Mouse (Mus musculus) CH12.LX (cell line): ENCODE results near the gene Cyp1a1.

Experiments
- CTCF ChIP-seq, 2 experiments: IDR thresholded peaks in 1 of 2; conservative IDR thresholded peaks in 1 of 2; 2 replicates each; pipeline ENCODE4 v1.5.1; 2011 to 2012; ENCODE audit warnings: low read depth in 2 of 2, low read length in 2 of 2, improper control_type of control experiment in 1 of 2, inconsistent platforms in 1 of 2, mild to moderate bottlenecking in 1 of 2, moderate library complexity in 1 of 2
- E2F4 ChIP-seq: IDR thresholded peaks from 2 replicates; pipeline ENCODE4 v1.6.1; 2011; ENCODE audit warnings: low read depth, low read length, improper control_type of control experiment; ENCODE audit not compliant: insufficient replicate concordance
- EP300 ChIP-seq: IDR thresholded peaks from 2 replicates; pipeline ENCODE4 v1.6.1; 2011; ENCODE audit warnings: low read length, improper control_type of control experiment
- MAZ ChIP-seq: IDR thresholded peaks from 2 replicates; pipeline ENCODE4 v1.6.1; 2012; ENCODE audit warnings: low read depth, mild to moderate bottlenecking, inconsistent platforms, low read length, improper control_type of control experiment, moderate library complexity
- POLR2A ChIP-seq: IDR thresholded peaks from 2 replicates; pipeline ENCODE4 v1.6.1; 2011; ENCODE audit warnings: low read depth, mild to moderate bottlenecking, improper control_type of control experiment, low read length
- POLR2AphosphoS2 ChIP-seq: IDR thresholded peaks from 2 replicates; pipeline ENCODE4 v1.6.1; 2011; ENCODE audit warnings: low read depth, low read length, improper control_type of control experiment
- RCOR1 ChIP-seq: conservative IDR thresholded peaks from 2 replicates; pipeline ENCODE4 v1.6.1; 2012; ENCODE audit warnings: low read depth, mild to moderate bottlenecking, inconsistent platforms, low read length, improper control_type of control experiment
- SIN3A ChIP-seq: IDR thresholded peaks from 2 replicates; pipeline ENCODE4 v1.6.1; 2012; ENCODE audit warnings: low read length, improper control_type of control experiment, inconsistent platforms

DNA sequence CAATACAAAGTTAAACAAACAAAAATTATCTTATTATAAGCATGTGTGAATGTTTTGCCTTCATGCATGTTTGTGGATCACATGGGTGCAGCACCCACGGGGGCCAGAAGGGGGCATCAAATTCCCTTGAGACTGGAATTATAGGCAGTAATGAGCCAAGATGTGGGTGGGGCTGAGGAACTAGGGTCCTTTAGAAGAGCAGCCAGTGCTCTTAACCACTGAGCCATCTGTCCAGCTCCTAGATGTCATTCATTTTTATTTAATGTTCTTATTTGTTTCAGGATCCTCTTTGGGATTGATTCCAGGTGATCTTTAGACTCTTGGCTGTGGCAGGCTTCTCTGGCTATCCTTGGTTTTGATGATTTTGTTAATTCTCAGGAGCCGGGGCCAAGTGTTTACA lies 430 bp downstream of the Cyp1a1 start:
- TF ChIP-seq CTCF (conservative IDR thresholded peaks at IDR 0.05 in 1 of 2, IDR thresholded peaks at IDR 0.05 in 1 of 2; ENCODE audit: low read depth in 2 of 2, low read length in 2 of 2) (peak; percentile 3 to 56; a peak in 2 of 4 replicates), POLR2AphosphoS2 (no peak), POLR2A (no peak), E2F4 (no peak), SIN3A (no peak), RCOR1 (no peak), MAZ (no peak), EP300 (no peak)
